Mouse (Mus musculus) liver, adult 2 months (tissue): ENCODE measurements around the gene Slc27a3. TPM values are rescaled to one million over a fixed set of nuclear protein-coding genes. Genes with fewer than 3 reads are reported as not detected.

Source experiments
- DNase-seq: peaks from one replicate; pipeline ENCODE4 v3.0.0-alpha.2; 2011; ENCODE audit warnings: low read depth, low spot score; ENCODE audit errors: extremely low read depth
- H3K27ac ChIP-seq: fragments of 200-500 bp; replicated peaks from 2 replicates; pipeline ENCODE4 v1.5.1; 2012; ENCODE audit warnings: low read depth, mild to moderate bottlenecking, control low read depth, inconsistent platforms, low read length; ENCODE audit not compliant: insufficient read depth
- H3K27me3 ChIP-seq: fragments of 200-500 bp; 2 replicates; pipeline ENCODE4 v1.6.1; 2012; ENCODE audit warnings: mild to moderate bottlenecking, moderate library complexity, low read length, inconsistent platforms; ENCODE audit not compliant: control insufficient read depth, insufficient read depth
- H3K36me3 ChIP-seq: fragments of 200-500 bp; 2 replicates; pipeline ENCODE4 v1.6.1; 2012; ENCODE audit warnings: low read length, inconsistent platforms; ENCODE audit not compliant: control insufficient read depth, insufficient read depth
- H3K4me1 ChIP-seq: fragments of 200-500 bp; 2 replicates; pipeline ENCODE4 v1.6.1; 2011; ENCODE audit warnings: low read length; ENCODE audit not compliant: control insufficient read depth, insufficient read depth
- H3K4me3 ChIP-seq: fragments of 200-500 bp; 2 replicates; pipeline ENCODE4 v1.5.1; 2011; ENCODE audit warnings: low read depth, mild to moderate bottlenecking, control low read depth, low read length, moderate library complexity; ENCODE audit not compliant: insufficient read depth
- H3K79me2 ChIP-seq: fragments of 200-500 bp; 2 replicates; pipeline ENCODE4 v1.6.1; 2012; ENCODE audit warnings: inconsistent platforms, mild to moderate bottlenecking, low read length, moderate library complexity; ENCODE audit not compliant: control insufficient read depth, insufficient read depth
- H3K9ac ChIP-seq: fragments of 200-500 bp; 2 replicates; pipeline ENCODE4 v1.6.1; 2012; ENCODE audit warnings: low read depth, mild to moderate bottlenecking, control low read depth, inconsistent platforms, low read length
- CTCF ChIP-seq: fragments of 200-500 bp; IDR thresholded peaks from 2 replicates; pipeline ENCODE4 v1.5.1; 2011; ENCODE audit warnings: low read depth, low read length, control low read depth
- POLR2A ChIP-seq: fragments of 200-500 bp; IDR thresholded peaks from 2 replicates; pipeline ENCODE4 v1.6.1; 2011; ENCODE audit warnings: low read length, control low read depth; ENCODE audit not compliant: insufficient read depth; ENCODE audit errors: extremely low read depth
- WGBS: fragments of 180-500 bp; shearing (Covaris S2); methylation state at CpG from one replicate; pipeline ENCODE4 v1.1.7; 2018; 5-methylcytosine and 5-hydroxymethylcytosine counted together
- polyA plus RNA-seq: library from polyadenylated mRNA; depleted of rRNA; stranded (reverse); fragments of >200 nt; gene quantifications from 2 replicates; pipeline ENCODE4 v1.2.3, GENCODE M21; 2012; rRNA removed
- total RNA-seq: library from RNA; depleted of rRNA; stranded (reverse); fragments of >200 nt; gene quantifications from 2 replicates; pipeline ENCODE4 v1.2.3, GENCODE M21; 2014; rRNA removed

The Slc27a3 gene
- total and polyA plus RNA-seq, 2 experiments = 0.37 to 2.3 TPM

- Histone ChIP-seq H3K79me2 (peaks cover 25% of the 10 kb centered on the region; the same call in 1 of the 2 replicates), H3K4me3 (no peak overlapping the region), H3K27me3 (no peaks in the 10 kb centered on the region), H3K36me3 (peaks cover 11% of the 10 kb centered on the region), H3K4me1 (no peaks in the 10 kb centered on the region), H3K27ac (no peak overlapping the region), H3K9ac (no peak overlapping the region)
- WGBS = 80% methylated on average over 3 of the region's 3 CpGs
- TF ChIP-seq POLR2A = no peak
- no peak for TF ChIP-seq CTCF
- no peak for DNase-seq
These were observed 51.5 kb downstream of the Slc27a3 start for GRCm38 (mm10) chr3:90338190-90338589.

- H3K27me3 ChIP-seq = no peaks in the 10 kb centered on the region
- H3K9ac ChIP-seq = no peak overlapping the region
- H3K36me3 ChIP-seq = no peaks in the 10 kb centered on the region
- TF ChIP-seq POLR2A (no peak), CTCF (no peak)
- no peak overlapping the region for H3K4me3 ChIP-seq
- no peak overlapping the region for H3K27ac ChIP-seq
- peaks cover 27% of the 10 kb centered on the region; the same call in 1 of the 2 replicates for H3K79me2 ChIP-seq
- peaks cover 10% of the 10 kb centered on the region for H3K4me1 ChIP-seq
- no peak for DNase-seq
These were observed 54.2 kb downstream of the Slc27a3 start for GRCm38 (mm10) chr3:90335517-90335916.

Other genes starting within 250 kb of the Slc27a3 start
- 904 and 942 TPM in 2 replicates for gene Rps27, start 176.3 kb downstream of the Slc27a3 start, total RNA-seq
- 220 and 226 TPM in 2 replicates for gene Rps27, start 176.3 kb downstream of the Slc27a3 start, polyA plus RNA-seq
- gene Rab13, start 176.2 kb downstream of the Slc27a3 start, total RNA-seq = 4.8 and 5.2 TPM in 2 replicates
- 3.0 and 3.4 TPM in 2 replicates for gene Rab13, start 176.2 kb downstream of the Slc27a3 start, polyA plus RNA-seq
- gene Jtb, start 158.3 kb downstream of the Slc27a3 start, total RNA-seq = 44.9 and 57.5 TPM in 2 replicates
- 73.7 and 77.0 TPM in 2 replicates for gene Jtb, start 158.3 kb downstream of the Slc27a3 start, polyA plus RNA-seq
- 0.09 and 0.13 TPM in 2 replicates for gene Creb3l4, start 146.4 kb downstream of the Slc27a3 start, total RNA-seq
- 0.12 and 0.16 TPM in 2 replicates for gene Creb3l4, start 146.4 kb downstream of the Slc27a3 start, polyA plus RNA-seq
- gene Slc39a1, start 141.8 kb downstream of the Slc27a3 start, total RNA-seq = 59.3 and 64.3 TPM in 2 replicates
- 67.7 and 68.0 TPM in 2 replicates for gene Slc39a1, start 141.8 kb downstream of the Slc27a3 start, polyA plus RNA-seq
- 6.8 and 10.8 TPM in 2 replicates for gene Crtc2, start 135.8 kb downstream of the Slc27a3 start, total RNA-seq
- gene Crtc2, start 135.8 kb downstream of the Slc27a3 start, polyA plus RNA-seq = 33.8 and 34.4 TPM in 2 replicates
- gene Dennd4b, start 124.8 kb downstream of the Slc27a3 start, total RNA-seq = 2.2 and 2.8 TPM in 2 replicates
- 4.7 and 9.2 TPM in 2 replicates for gene Dennd4b, start 124.8 kb downstream of the Slc27a3 start, polyA plus RNA-seq
- 6.3 and 7.7 TPM in 2 replicates for gene Gatad2b, start 96.8 kb downstream of the Slc27a3 start, total RNA-seq
- 6.6 and 7.1 TPM in 2 replicates for gene Gatad2b, start 96.8 kb downstream of the Slc27a3 start, polyA plus RNA-seq
- 8.9 and 11.3 TPM in 2 replicates for gene Ints3, start 43.7 kb upstream of the Slc27a3 start, total RNA-seq
- gene Ints3, start 43.7 kb upstream of the Slc27a3 start, polyA plus RNA-seq = 11.4 and 12.4 TPM in 2 replicates
- gene Npr1, start 75.9 kb upstream of the Slc27a3 start, total RNA-seq = 5.6 and 8.3 TPM in 2 replicates
- gene Npr1, start 75.9 kb upstream of the Slc27a3 start, polyA plus RNA-seq = 10.2 and 13.2 TPM in 2 replicates
- gene Ilf2, start 86.2 kb upstream of the Slc27a3 start, total RNA-seq = 13.2 and 16.0 TPM in 2 replicates
- 6.5 and 6.9 TPM in 2 replicates for gene Ilf2, start 86.2 kb upstream of the Slc27a3 start, polyA plus RNA-seq
- gene Snapin, start 101.1 kb upstream of the Slc27a3 start, total RNA-seq = 12.8 and 18.5 TPM in 2 replicates
- gene Snapin, start 101.1 kb upstream of the Slc27a3 start, polyA plus RNA-seq = 10.4 and 10.6 TPM in 2 replicates
- gene Chtop, start 119.6 kb upstream of the Slc27a3 start, total RNA-seq = 30.9 and 31.0 TPM in 2 replicates
- 23.5 and 24.9 TPM in 2 replicates for gene Chtop, start 119.6 kb upstream of the Slc27a3 start, polyA plus RNA-seq
- 115 and 123 TPM in 2 replicates for gene S100a1, start 124.5 kb upstream of the Slc27a3 start, total RNA-seq
- gene S100a1, start 124.5 kb upstream of the Slc27a3 start, polyA plus RNA-seq = 241 and 335 TPM in 2 replicates
- 70.7 and 81.7 TPM in 2 replicates for gene S100a13, start 124.5 kb upstream of the Slc27a3 start, total RNA-seq
- gene S100a13, start 124.5 kb upstream of the Slc27a3 start, polyA plus RNA-seq = 40.2 and 40.5 TPM in 2 replicates
- not detected in 2 replicates for gene S100a14, start 136.9 kb upstream of the Slc27a3 start, total RNA-seq
- gene S100a14, start 136.9 kb upstream of the Slc27a3 start, polyA plus RNA-seq = not detected in 2 replicates
- gene S100a16, start 147.3 kb upstream of the Slc27a3 start, total RNA-seq = 38.0 and 40.7 TPM in 2 replicates
- gene S100a16, start 147.3 kb upstream of the Slc27a3 start, polyA plus RNA-seq = 40.1 and 55.0 TPM in 2 replicates
- gene S100a3, start 170.6 kb upstream of the Slc27a3 start, total RNA-seq = not detected in 2 replicates
- not detected in 2 replicates for gene S100a3, start 170.6 kb upstream of the Slc27a3 start, polyA plus RNA-seq
- not detected in 2 replicates for gene S100a2, start 200.3 kb upstream of the Slc27a3 start, total RNA-seq
- gene S100a2, start 200.3 kb upstream of the Slc27a3 start, polyA plus RNA-seq = not detected in 2 replicates
- not detected in 2 replicates for gene Gm42674, start 212.0 kb upstream of the Slc27a3 start, total RNA-seq
- not detected in 2 replicates for gene Gm42674, start 212.0 kb upstream of the Slc27a3 start, polyA plus RNA-seq
- 2.8 and 2.9 TPM in 2 replicates for gene S100a4, start 213.8 kb upstream of the Slc27a3 start, total RNA-seq
- gene S100a4, start 213.8 kb upstream of the Slc27a3 start, polyA plus RNA-seq = 0.87 and 1.0 TPM in 2 replicates
- not detected in 2 replicates for gene S100a5, start 218.6 kb upstream of the Slc27a3 start, total RNA-seq
- not detected in 2 replicates for gene S100a5, start 218.6 kb upstream of the Slc27a3 start, polyA plus RNA-seq
- gene S100a6, start 222.9 kb upstream of the Slc27a3 start, total RNA-seq = 2.4 and 3.6 TPM in 2 replicates
- 4.7 and 8.1 TPM in 2 replicates for gene S100a6, start 222.9 kb upstream of the Slc27a3 start, polyA plus RNA-seq